Mouse (Mus musculus): ENCODE measurements at regions not wholly inside any gene's neighbourhood (a gene's known extent, or its start where the extent isn't known, plus 50 kb on each side); places are given as distances from the start of the nearest gene placed in this dataset.

DNA sequence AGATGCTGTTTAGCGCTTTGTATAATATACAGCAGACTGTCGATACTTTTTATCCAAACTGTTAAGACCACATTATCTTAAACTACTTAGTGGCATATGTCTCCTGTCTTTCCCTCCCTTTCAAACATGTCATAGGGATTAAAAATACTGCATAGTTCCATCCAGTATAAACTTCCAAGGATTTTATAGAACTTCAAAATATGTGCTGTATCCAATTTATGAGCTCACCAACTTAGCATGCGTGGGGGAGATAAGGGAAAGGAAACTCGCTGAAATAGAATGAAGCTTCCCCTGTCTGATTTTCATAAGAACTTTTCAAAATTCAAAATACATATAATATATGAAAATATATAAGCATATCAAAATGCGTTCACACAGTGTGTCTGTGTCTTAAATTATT lies 147.2 kb downstream of the BC067074 start:
- TF ChIP-seq CTCF (IDR thresholded peaks at IDR 0.05; ENCODE audit: low read depth) = no peak
- no peak for TF ChIP-seq EP300 (IDR thresholded peaks at IDR 0.05; ENCODE audit: low read depth)
